8 mouse cellular contexts compared by ENCODE assay signal in genomic region chr1:131525101-131525585, GRCm38 (mm10). TPM values are rescaled to one million over a fixed set of nuclear protein-coding genes. Genes with fewer than 3 reads are reported as not detected.
DNase-seq lines count a peak whose midpoint lies in the region; TF ChIP-seq lines count a peak whose summit lies in the region.

No protein-coding gene starts in this region.

- peak overlapping the region; percentile 68 to 90 (median 86) for H3K4me3 ChIP-seq in CH12.LX (replicated peaks in 1 of 3; ENCODE audit: low read depth in 2 of 3, low read length in 2 of 3, poor library complexity in 1 of 3)
- peak overlapping the region; percentile 87 for H3K4me3 ChIP-seq in forebrain, embryonic 10.5 days

- peak overlapping the region; percentile 56 for H3K9ac ChIP-seq in CH12.LX (ENCODE audit: insufficient read depth, low read depth)

- peak overlapping the region; percentile 91 for H3K4me2 ChIP-seq in CH12.LX (ENCODE audit: insufficient read depth, low read depth, poor library complexity, severe bottlenecking)

- WGBS in forebrain, embryonic 10.5 days, result under 1% methylated on average over 26 of the region's 26 CpGs

- no peak for TF ChIP-seq POLR2A in CH12.LX (IDR thresholded peaks at IDR 0.05; ENCODE audit: low read depth, low read length)

- no peaks in the 10 kb centered on the region for H3K9me3 ChIP-seq in CH12.LX (replicated peaks; ENCODE audit: low read length)
- H3K9me3 ChIP-seq in forebrain, embryonic 10.5 days, result no peaks in the 10 kb centered on the region

- dilution Hi-C loops in CH12.LX (cut with MboI; ENCODE audit: extremely low pct_ligation_motif_present, extremely low pct_unique_long_range_greater_than_20kb, low sequenced_read_pairs), result no loop called here

- H3K79me2 ChIP-seq in CH12.LX (replicated peaks; ENCODE audit: control insufficient read depth, extremely low read depth, insufficient read depth, poor library complexity, severe bottlenecking), result peaks cover 62% of the 10 kb centered on the region

- no peak overlapping the region for H3K27ac ChIP-seq in CH12.LX (ENCODE audit: insufficient read depth, low read depth)
- peak overlapping the region; percentile 95 for H3K27ac ChIP-seq in forebrain, embryonic 10.5 days

- TF ChIP-seq RAD21 in CH12.LX (IDR thresholded peaks at IDR 0.05; ENCODE audit: low read depth, low read length), result no peak

- H3K36me3 ChIP-seq in CH12.LX (replicated peaks in 1 of 2; ENCODE audit: control insufficient read depth in 1 of 2, insufficient read depth in 1 of 2, low read length in 1 of 2), result peaks cover 0 to 3% of the 10 kb centered on the region in 2 experiments
- peaks cover 8% of the 10 kb centered on the region; the same call in 1 of the 2 replicates for H3K36me3 ChIP-seq in forebrain, embryonic 10.5 days (replicated peaks)

- TF ChIP-seq CTCF in CH12.LX (conservative IDR thresholded peaks at IDR 0.05 in 1 of 2, IDR thresholded peaks at IDR 0.05 in 1 of 2; ENCODE audit: low read depth in 2 of 2, low read length in 2 of 2), result no peak

- no peaks in the 10 kb centered on the region for H3K27me3 ChIP-seq in CH12.LX (replicated peaks)
- no peaks in the 10 kb centered on the region for H3K27me3 ChIP-seq in forebrain, embryonic 10.5 days (ENCODE audit: poor library complexity, severe bottlenecking)

- TF ChIP-seq EP300 in CH12.LX (IDR thresholded peaks at IDR 0.05; ENCODE audit: low read length), result no peak

- H3K4me1 ChIP-seq in CH12.LX (ENCODE audit: control insufficient read depth in 1 of 2, insufficient read depth in 2 of 2), result peaks cover 3 to 41% of the 10 kb centered on the region in 2 experiments
- H3K4me1 ChIP-seq in forebrain, embryonic 10.5 days, result peaks cover 68% of the 10 kb centered on the region

- peak; percentile 39 for DNase-seq in CH12.LX (ENCODE audit: extremely low read depth)
- DNase-seq in adrenal gland, adult 8-10 months, result peak; percentile 34
- peak; percentile 41 for DNase-seq in forebrain, embryonic 10.5 days (ENCODE audit: extremely low spot score, low spot score)
- DNase-seq in heart, postnatal 4 days, result peak; percentile 63
- peak; percentile 45 to 54 for DNase-seq in layer of hippocampus, postnatal 14 days (ENCODE audit: low spot score in 2 of 2)
- DNase-seq in lung, postnatal 36 days, result peak; percentile 56
- peak; percentile 44 to 50 for DNase-seq in right cerebral cortex, postnatal 36 days (ENCODE audit: low spot score in 2 of 2)
- no peak for DNase-seq in urinary bladder, adult 2 months (ENCODE audit: low spot score)

- in situ Hi-C loops in CH12.LX (cut with MboI; ENCODE audit: low pct_ligation_motif_present, low pct_unique_long_range_greater_than_20kb, low sequenced_read_pairs), result no loop called here

TF ChIP-seq in CH12.LX, 34 proteins besides CTCF, POLR2A, EP300 and RAD21:
- 0 out of 2 replicates have a peak, but pooled peaks have one; percentile 1 for TF ChIP-seq CHD2 (IDR thresholded peaks at IDR 0.05; ENCODE audit: low read length)
- TF ChIP-seq ZMIZ1 (IDR thresholded peaks at IDR 0.05; ENCODE audit: low read depth, low read length), result no peak

RNA-seq across cellular contexts. Expression of gene Srgap2, which starts 2.0 kb away (rescaled TPM):
- total RNA-seq in CH12.LX (2012; rRNA removed) (19.9 and 28.1 TPM in 2 replicates), CH12.LX (2014; rRNA removed) (8.9 and 9.7 TPM in 2 replicates)
- 21.6 and 26.8 TPM in 2 replicates for polyA plus RNA-seq in CH12.LX (2012; ENCODE audit: insufficient read length, low read depth)
- total RNA-seq in adrenal gland, adult 8-10 months (2022), result 10 to 100 TPM; 23.5 to 40.0 (median 32.9) TPM
- 19.1 and 21.2 TPM in 2 replicates for polyA plus RNA-seq in forebrain, embryonic 10.5 days (2016; fragmentation: Nextera tagmentation; extraction: Ambion mirVana)
- 10 to 100 TPM; 34.2 to 40.4 TPM for total RNA-seq in heart, postnatal 4 days (2021)
- 100 to 1,000 TPM; 116 to 117 TPM for total RNA-seq in layer of hippocampus, postnatal 14 days (2021)
- 19.3 and 24.2 TPM in 2 replicates for polyA plus RNA-seq in urinary bladder, adult 2 months (2012; rRNA removed)

RNA-seq across cellular contexts. Expression of gene Fam72a, which starts 2.6 kb away (rescaled TPM):
- 10.5 and 12.7 TPM in 2 replicates for total RNA-seq in CH12.LX (2012; rRNA removed)
- total RNA-seq in CH12.LX (2014; rRNA removed), result 18.9 and 22.4 TPM in 2 replicates
- 19.1 and 21.7 TPM in 2 replicates for polyA plus RNA-seq in CH12.LX (2012; ENCODE audit: insufficient read length, low read depth)
- 1 to 10 TPM in 2 of 4 experiments, under 1 TPM in 2; 0.77 to 1.7 (median 1.1) TPM for total RNA-seq in adrenal gland, adult 8-10 months (2022)
- polyA plus RNA-seq in forebrain, embryonic 10.5 days (2016; fragmentation: Nextera tagmentation; extraction: Ambion mirVana), result 5.3 and 5.7 TPM in 2 replicates
- total RNA-seq in heart, postnatal 4 days (2021), result 1 to 10 TPM; 1.2 to 1.8 TPM
- total RNA-seq in layer of hippocampus, postnatal 14 days (2021), result 1 to 10 TPM in 1 of 2 experiments, under 1 TPM in 1; 0.95 to 1.8 TPM
- polyA plus RNA-seq in urinary bladder, adult 2 months (2012; rRNA removed), result 0.81 and 0.99 TPM in 2 replicates

Comparison
In these comparisons a context has a peak if more than half of its experiments do, and no peak if none do; other contexts are left out.
1. RNA of gene Fam72a, which starts 2.6 kb away (total RNA-seq): 10.5 to 22.4 TPM in CH12.LX; 0.95 to 1.8 TPM in layer of hippocampus, postnatal 14 days, 1.2 to 1.8 TPM in heart, postnatal 4 days and 0.77 to 1.7 TPM in adrenal gland, adult 8-10 months; every median in the first group is over 4 times any median in the second.